Mouse (Mus musculus) frontal cortex, postnatal 36 days (tissue): ENCODE measurements around the gene Rpl9-ps6.
A peak's percentile ranks its signal among the peaks of the same experiment; 100 is the strongest.

Experiments
- DNase-seq, 2 experiments: peaks; one replicate each; pipeline ENCODE4 v3.0.0; 2022; ENCODE audit warnings: low spot score in 2 of 2

The Rpl9-ps6 gene

DNA sequence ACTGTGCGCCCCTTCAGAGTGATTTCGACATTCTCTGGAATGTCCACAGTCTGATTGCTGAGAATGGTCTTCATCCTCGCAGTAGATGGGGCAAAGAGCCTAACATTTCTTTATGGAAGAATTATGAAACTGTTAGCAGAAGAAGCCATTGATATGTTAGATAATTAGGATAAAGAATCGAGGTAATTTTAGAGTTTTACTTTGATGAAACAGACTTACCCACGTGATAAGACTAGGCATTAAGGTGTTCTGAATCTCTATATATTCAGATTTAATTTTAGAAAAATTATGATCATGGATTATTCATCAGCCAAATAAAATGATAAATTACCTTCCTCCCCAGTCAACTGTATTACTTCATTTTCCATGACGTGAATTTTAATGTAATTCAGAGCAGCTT is at the start of gene Rpl9-ps6:
Gene Rpl9-ps6, minus strand, starts transcription at position 101 of the 400 bp plus-strand sequence.
- DNase-seq = no peak

GRCm38 (mm10) chr19:32512518-32512917 is 46.1 kb upstream of the Rpl9-ps6 start:
- DNase-seq = no peak

GRCm38 (mm10) chr19:32510962-32511361 is 44.6 kb upstream of the Rpl9-ps6 start:
- no peak for DNase-seq

- DNase-seq = no peak
These were observed 43.9 kb upstream of the Rpl9-ps6 start for GRCm38 (mm10) chr19:32510267-32510666.

DNA sequence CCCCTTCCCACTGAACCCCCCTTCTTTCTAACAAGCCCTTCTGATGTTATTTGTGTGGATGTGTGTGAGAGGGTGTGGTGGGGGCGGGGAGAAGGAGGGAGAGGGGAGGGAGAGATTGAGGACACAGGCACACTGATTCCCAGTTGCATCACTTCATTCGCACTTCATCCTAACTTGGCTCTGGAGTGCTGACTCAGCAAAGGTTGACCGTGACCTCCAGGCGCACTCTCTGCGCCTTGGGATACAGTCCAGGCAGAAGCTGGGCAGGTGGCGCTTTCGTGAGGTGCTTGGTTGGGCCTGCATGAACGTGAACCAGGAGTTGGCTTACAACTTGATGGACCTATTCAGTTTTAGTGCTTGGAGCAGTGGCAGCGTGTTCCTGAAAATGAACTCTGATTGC is 41.1 kb upstream of the Rpl9-ps6 start:
- no peak for DNase-seq

DNA sequence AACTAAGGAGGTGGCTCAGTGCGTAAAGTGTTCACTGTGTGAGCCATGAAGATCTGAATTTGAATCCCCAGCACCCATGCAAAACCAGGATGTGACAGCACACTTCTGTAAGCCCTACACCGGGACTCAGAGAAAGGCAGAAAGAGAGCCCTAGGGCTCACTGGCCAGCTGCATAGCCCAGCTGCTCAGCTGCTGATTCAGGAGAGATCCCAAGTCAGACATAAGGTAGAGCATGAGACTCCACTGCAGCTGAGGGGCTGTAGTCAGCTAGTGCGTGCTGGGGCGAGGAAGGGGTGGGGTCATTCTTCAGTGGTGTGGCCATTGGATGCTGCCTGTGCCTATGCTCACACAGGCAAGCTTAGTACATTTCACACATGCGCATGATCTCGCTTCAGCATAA is 40.7 kb upstream of the Rpl9-ps6 start:
- DNase-seq = no peak

DNA sequence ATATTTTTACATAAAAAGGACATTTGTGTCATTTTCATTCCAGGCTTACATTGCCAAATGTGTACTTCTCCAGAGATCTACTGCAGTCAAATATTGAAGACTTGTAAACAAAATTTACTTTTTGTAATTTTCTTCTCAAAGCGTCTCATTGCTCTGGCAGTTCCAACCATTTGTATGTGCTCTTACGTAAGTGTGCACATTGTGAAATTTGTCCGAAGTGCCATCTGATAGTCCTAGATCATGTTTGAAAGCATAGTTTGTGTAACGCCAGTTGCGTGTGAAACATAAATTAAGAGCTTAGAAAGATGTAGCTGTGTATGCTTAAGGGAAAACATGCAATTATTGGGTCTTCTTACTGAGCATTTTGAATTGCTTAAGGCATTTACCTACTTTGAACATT is 40.1 kb upstream of the Rpl9-ps6 start:
- DNase-seq = no peak

DNA sequence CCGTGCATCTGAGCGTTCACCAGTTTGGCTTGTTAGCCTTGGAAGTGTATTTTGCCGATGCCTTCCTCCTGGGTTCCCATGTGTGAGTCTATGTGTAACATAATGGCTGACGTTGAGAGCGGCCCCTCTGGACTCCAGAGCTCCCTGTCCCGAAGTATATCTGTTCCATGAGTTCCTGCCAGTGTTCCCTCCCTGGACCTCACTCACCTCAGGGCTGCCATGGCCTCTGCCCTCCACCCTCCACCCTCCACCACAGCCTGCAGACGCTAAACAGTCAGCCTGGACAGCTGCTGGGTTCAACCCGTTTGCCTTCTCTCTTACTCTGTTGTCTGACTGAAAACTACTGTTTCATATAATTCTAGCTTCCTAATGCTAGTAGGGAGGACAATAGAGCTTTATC is 39.7 kb upstream of the Rpl9-ps6 start:
- DNase-seq = no peak

- DNase-seq = no peak
These were observed 35.0 kb upstream of the Rpl9-ps6 start for GRCm38 (mm10) chr19:32501414-32501813.

DNA sequence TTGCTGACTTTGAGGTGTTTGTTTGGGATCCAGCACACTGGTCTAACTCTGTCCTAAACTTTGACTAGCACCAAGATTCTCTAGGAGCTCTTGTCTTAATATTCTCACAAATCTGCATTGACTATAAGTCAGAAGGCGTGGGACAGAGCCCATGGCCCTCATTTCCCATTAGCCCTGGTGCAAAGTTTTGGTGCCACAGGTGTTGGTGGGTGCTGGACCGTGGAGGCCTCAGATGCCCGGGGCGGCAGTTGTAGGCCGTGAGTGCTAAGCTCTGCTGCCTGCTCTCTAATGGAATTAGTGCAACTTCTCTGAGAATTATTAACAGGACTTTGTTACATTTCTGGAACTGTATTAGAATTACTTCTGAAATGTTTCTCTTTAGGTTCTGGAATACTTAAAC is 31.6 kb upstream of the Rpl9-ps6 start:
- no peak for DNase-seq

DNA sequence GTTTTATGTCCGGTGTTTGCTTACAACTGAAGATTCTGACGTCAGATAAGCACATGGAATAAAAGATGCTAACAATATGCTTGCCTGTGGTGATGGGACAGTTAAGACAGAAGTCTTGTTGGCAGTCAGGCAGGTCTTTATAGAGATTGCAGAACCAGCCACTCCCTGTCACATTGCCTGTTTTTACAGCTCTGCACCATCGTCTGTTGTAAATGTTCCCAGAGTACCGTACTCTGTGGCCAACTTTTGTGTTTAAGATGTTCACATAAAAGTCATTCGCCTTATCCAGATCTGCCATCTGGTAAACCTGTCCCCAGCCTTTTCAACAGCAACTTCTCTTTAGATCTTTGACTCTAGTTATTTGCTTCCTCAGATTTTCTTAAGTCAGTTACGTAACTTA is 31.0 kb upstream of the Rpl9-ps6 start:
- no peak for DNase-seq

- DNase-seq = no peak
These were observed 28.7 kb upstream of the Rpl9-ps6 start for GRCm38 (mm10) chr19:32495034-32495433.

GRCm38 (mm10) chr19:32494611-32495010 is 28.2 kb upstream of the Rpl9-ps6 start:
- no peak for DNase-seq

DNA sequence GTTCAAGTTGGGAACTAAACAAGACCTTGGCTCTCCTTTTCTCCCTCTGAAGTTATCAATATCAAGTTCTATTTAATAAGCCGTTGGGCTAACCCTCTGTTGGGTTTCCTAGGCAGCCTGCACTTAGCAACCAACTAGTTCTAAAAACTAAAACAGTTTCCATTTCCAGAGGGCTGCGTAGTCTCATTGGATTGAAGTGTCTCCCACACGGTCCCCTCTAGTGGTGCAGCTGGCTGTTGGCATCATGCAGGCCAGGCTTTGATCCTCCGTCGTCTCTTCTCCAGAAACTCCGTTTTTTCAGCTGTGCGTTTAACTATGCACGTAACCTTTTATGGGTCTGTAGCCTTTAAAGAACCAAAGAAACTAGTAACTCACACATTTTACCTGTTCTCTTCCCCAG is 27.1 kb upstream of the Rpl9-ps6 start:
- DNase-seq = peak in 1 of 2 experiments; percentile 34

DNA sequence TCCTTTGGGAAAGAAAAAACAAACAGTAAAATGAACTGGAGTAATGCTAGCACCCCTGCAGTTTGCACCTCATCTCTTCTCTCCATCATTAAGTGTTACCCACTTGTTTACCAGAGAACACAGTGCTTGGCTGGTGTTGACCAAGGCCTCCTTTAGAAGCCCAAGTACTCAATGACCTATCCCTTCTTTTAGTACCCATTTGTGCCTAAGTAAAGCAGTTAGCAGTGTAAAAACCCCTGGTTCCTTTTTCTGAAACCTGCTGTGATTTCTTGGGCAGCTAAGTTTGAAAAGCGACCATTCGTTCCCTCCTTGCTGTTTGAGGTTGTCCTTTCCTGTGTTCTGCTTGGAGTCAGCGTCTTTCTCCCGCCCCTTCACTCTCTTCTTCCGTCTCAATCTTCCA is 26.6 kb upstream of the Rpl9-ps6 start:
- DNase-seq = no peak

GRCm38 (mm10) chr19:32492339-32492738 is 26.0 kb upstream of the Rpl9-ps6 start:
- DNase-seq = no peak

- DNase-seq = no peak
These were observed 24.6 kb upstream of the Rpl9-ps6 start for GRCm38 (mm10) chr19:32490976-32491375.

DNA sequence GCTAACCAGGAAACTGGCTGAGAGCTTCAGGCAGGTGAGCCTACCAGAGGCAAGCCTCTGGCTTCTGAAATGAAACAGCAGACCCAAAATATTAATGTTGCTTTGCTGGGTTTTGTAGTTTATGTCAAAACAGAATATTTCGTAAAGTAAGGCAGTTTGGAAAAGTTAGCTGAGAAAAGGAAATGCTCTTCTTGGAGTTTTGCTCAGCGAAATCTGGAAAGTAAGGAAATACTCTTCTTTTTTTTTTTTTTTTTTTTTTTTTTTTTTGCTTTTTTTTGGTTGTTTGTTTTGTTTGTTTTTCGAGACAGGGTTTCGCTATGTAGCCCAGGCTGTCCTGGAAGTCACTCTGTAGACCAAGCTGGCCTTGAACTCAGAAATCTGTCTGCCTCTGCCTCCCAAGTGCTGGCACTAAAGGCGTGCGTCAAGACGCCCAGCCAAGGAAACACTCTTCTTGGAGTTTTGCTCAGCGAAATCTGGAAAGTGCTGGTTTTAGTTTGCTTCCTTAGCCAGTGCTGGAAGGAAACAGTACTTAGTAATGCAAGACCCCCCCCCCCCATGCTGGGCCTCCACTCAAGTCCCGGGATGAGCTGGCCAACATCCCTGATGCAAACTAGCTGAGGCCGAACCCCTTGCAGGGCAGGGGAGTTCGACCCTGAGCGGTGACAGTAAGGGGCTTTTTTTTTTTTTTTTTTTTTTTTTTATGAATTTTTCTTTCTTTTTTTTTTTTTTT is 23.0 kb upstream of the Rpl9-ps6 start:
- DNase-seq = no peak

DNA sequence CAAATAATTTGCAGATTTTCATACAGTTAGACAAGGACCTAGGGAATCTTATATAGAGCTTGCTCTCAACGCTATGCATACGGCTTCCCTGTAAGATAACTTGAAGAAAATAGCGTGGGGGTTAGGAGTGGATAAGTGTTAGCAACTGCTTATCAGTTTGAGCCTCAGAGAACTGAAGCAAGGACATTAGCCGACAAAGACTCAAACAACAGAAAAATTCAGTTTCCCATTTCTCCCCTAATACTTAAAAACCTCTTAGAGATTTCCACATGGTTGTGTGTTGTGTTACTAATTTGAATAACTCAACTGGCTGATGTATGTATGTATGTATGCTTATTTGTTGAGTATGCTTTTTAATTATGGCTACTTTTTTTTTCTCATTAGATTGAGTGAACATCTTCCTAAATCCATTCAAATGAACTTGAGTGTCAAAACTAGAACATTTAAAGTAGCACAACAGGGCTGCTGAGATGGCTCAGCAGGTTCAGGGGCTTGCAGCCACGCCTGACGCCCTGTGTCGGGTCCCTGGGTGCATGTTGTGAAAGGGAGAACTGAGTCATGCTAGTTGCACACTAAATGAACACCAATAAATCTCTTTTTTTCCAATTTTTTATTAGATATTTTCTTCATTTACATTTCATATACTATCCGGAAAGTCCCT is 21.3 kb upstream of the Rpl9-ps6 start:
- no peak for DNase-seq

DNA sequence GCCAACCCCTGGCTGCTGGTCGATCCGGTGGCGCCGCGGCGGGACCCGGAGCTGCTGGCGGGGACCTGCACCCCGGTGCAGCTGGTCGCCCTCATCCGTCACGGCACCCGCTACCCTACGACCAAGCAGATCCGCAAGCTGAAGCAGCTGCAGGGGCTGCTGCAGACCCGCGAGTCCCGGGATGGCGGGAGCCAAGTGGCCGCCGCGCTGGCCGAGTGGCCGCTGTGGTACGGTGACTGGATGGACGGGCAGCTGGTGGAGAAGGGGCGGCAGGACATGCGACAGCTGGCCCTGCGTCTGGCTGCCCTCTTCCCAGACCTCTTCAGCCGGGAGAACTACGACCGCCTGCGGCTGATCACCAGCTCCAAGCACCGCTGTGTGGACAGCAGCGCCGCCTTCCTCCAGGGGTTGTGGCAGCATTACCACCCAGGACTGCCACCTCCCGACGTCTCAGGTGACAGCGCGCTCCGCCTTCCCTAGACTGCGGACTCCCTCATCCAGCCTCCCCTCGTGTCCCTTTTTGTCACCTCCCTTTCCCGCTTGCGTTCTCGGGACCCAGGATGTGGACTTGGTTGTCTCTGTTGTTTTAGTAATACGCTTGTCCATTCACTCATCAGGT is 19.8 kb upstream of the Rpl9-ps6 start:
- DNase-seq = peak; percentile 63 to 72

DNA sequence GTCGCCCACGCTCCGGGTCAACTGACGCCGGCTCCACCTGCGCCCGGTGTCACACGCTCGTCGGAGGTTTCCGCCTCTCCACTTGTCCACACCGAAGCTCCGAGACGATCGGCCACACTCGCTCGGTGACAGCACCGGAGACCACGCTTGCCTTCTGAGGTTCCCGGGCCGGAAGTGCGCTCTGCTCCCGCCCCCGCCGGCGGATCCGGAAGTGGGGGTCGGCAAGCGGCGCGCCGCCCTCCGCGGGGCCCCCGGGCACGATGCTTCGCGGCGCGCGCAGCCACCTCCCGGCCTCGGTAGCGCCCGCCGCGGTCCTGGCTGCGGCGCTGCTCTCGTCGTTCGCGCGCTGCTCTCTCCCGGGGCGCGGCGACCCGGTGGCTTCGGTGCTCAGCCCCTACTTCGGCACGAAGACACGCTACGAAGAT is 19.3 kb upstream of the Rpl9-ps6 start, which contains the start of gene Minpp1:
Gene Minpp1, plus strand, starts transcription at position 89 of the 425 bp plus-strand sequence.
- DNase-seq = peak; percentile 85 to 86

DNA sequence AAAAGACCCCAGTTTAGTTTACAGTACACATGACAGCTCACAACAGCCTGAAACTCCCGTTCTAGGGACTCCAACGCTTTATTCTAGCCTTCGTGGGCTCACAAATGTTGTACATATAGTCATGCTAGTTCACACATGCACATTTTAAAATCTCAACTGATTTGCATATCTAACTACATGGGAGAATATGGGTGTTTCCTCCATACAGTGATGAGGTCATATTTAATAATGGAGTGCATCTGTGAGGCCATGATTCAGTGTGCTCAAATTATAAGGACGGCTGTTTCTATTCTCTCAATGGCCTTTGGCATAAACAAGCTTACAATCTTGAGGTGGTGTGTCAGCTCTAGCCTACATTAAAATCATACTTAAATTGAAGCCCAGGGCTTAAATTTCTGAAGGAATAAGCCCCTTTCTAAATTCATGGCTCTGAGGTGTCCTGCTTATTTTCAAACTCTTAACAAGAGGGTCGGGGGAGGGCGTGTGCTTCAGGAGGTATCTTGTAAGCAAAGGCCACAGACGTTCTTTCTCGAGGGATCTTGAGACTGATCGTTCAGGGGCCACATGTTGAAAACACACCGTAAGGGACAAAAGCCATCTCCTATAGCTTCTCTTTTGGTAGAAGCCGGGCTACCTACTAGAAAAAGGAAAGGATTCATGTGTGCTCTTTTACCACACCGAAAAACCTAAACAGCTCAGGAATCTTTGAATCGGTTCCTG is 18.7 kb upstream of the Rpl9-ps6 start:
- DNase-seq = no peak
